ENCODE assay signal across 10 mouse cellular contexts in genomic region chr3:103835951-103836310, GRCm38 (mm10).
A peak's percentile ranks its signal among the peaks of the same experiment; 100 is the strongest.
DNase-seq lines count a peak whose midpoint lies in the region.
"Had no signal": no experiment of that assay in that cellular context is flagged by ENCODE, and none has a peak within 500 bp of the region (broad histone marks: within the 10 kb centered on the region; RNA-seq: fewer than 3 reads in every experiment).

No protein-coding gene starts in this region.

- DNase-seq in 416B (ENCODE audit: low read depth): peak; percentile 29
- DNase-seq in CD4-positive helper T cell, adult 2 months (ENCODE audit: low read depth, low spot score): peak; percentile 9
- DNase-seq in cerebellum, adult 11-12 months: peak; percentile 74
- peak; percentile 68 to 69 for DNase-seq in cerebellum, postnatal 25 days
- DNase-seq in neural tube, embryonic 10.5 days (ENCODE audit: extremely low spot score, low spot score): no peak
- DNase-seq in thymus, postnatal 36 days: no peak
- DNase-seq in right cerebral cortex, postnatal 36 days (ENCODE audit: low spot score in 2 of 2): no peak
- DNase-seq: liver, postnatal 0 days; spleen, adult 18-20 months; thymus, postnatal 14 days had no signal

Comparison
In these comparisons a context has a peak if more than half of its experiments do, and no peak if none do; other contexts are left out.
1. DNase-seq: peak in 416B (single experiment), CD4-positive helper T cell, adult 2 months (single experiment), cerebellum, adult 11-12 months (single experiment) and cerebellum, postnatal 25 days (2 of 2); none in neural tube, embryonic 10.5 days (single experiment), thymus, postnatal 36 days (0 of 2) and right cerebral cortex, postnatal 36 days (0 of 2).